Mouse (Mus musculus) neural tube, embryonic 12.5 days (tissue): Measurements from ENCODE around the gene Otulin. TPM values are rescaled to one million over a fixed set of nuclear protein-coding genes. Genes with fewer than 3 reads are reported as not detected.
A peak's percentile ranks its signal among the peaks of the same experiment; 100 is the strongest.

Experiments used
- ATAC-seq: fragments of 200-750 bp; cut with Nextera tagmentation; 2 replicates; pipeline ENCODE4 v1.8.0; 2017; ENCODE audit warnings: low read depth, mild to moderate bottlenecking, moderate TSS enrichment, moderate library complexity; ENCODE audit not compliant: low FRiP score
- H3K27ac ChIP-seq: fragments of 300-500 bp; sonication (generic); 2 replicates; pipeline ENCODE4 v1.5.1; 2016
- H3K27me3 ChIP-seq: fragments of 300-500 bp; sonication (generic); replicated peaks from 2 replicates; pipeline ENCODE4 v1.6.1; 2016; ENCODE audit warnings: mild to moderate bottlenecking
- H3K36me3 ChIP-seq: fragments of 300-500 bp; sonication (generic); 2 replicates; pipeline ENCODE4 v1.6.1; 2016; ENCODE audit warnings: mild to moderate bottlenecking
- H3K4me1 ChIP-seq: fragments of 300-500 bp; sonication (generic); 2 replicates; pipeline ENCODE4 v1.6.1; 2016
- H3K4me2 ChIP-seq: fragments of 300-500 bp; sonication (generic); replicated peaks from 2 replicates; pipeline ENCODE4 v1.6.1; 2016; ENCODE audit warnings: mild to moderate bottlenecking
- H3K4me3 ChIP-seq: fragments of 300-500 bp; sonication (generic); 2 replicates; pipeline ENCODE4 v1.5.1; 2016
- H3K9ac ChIP-seq: fragments of 300-500 bp; sonication (generic); 2 replicates; pipeline ENCODE4 v1.6.1; 2016; ENCODE audit warnings: mild to moderate bottlenecking
- H3K9me3 ChIP-seq: fragments of 300-500 bp; sonication (generic); 2 replicates; pipeline ENCODE4 v1.6.1; 2016; ENCODE audit warnings: mild to moderate bottlenecking
- WGBS: fragments of 180-500 bp; shearing (Covaris S2); methylation state at CpG from one replicate; pipeline ENCODE4 v1.1.7; 2016; 5-methylcytosine and 5-hydroxymethylcytosine counted together
- polyA plus RNA-seq: library from polyadenylated mRNA; unstranded; fragments of >200 nt; fragmentation: Nextera tagmentation; extraction: Ambion mirVana; gene quantifications from 2 replicates; pipeline ENCODE4 v1.2.1, GENCODE M21; 2016

The Otulin gene
- polyA plus RNA-seq, 1 experiment from 2014 or later: 32.8 TPM

- 89% methylated on average over 8 of the region's 8 CpGs for WGBS
- Histone ChIP-seq H3K36me3 (peaks cover 17% of the 10 kb centered on the region), H3K27ac (no peak overlapping the region), H3K4me2 (no peak overlapping the region), H3K4me1 (no peaks in the 10 kb centered on the region), H3K9me3 (no peaks in the 10 kb centered on the region), H3K4me3 (no peak overlapping the region), H3K9ac (no peak overlapping the region), H3K27me3 (no peaks in the 10 kb centered on the region)
- no peak for ATAC-seq
These were observed 55.3 kb downstream of the Otulin start for GRCm38 (mm10) chr15:27574992-27575781.

GRCm38 (mm10) chr15:27571179-27571578, 59.3 kb downstream of the Otulin start:
- no peak overlapping the region for H3K27ac ChIP-seq
- H3K36me3 ChIP-seq: peaks cover 35% of the 10 kb centered on the region
- H3K4me3 ChIP-seq: no peak overlapping the region
- no peak for ATAC-seq
- no peak overlapping the region for H3K9ac ChIP-seq
- no peaks in the 10 kb centered on the region for H3K9me3 ChIP-seq
- 78% methylated on average over 8 of the region's 8 CpGs for WGBS
- no peaks in the 10 kb centered on the region for H3K27me3 ChIP-seq
- H3K4me1 ChIP-seq: no peaks in the 10 kb centered on the region
- no peak overlapping the region for H3K4me2 ChIP-seq

GRCm38 (mm10) chr15:27570385-27570784, 60.1 kb downstream of the Otulin start:
- Histone ChIP-seq H3K4me2 (no peak overlapping the region), H3K4me3 (no peak overlapping the region), H3K36me3 (peaks cover 43% of the 10 kb centered on the region), H3K4me1 (no peaks in the 10 kb centered on the region), H3K27ac (no peak overlapping the region), H3K9me3 (no peaks in the 10 kb centered on the region), H3K9ac (no peak overlapping the region), H3K27me3 (no peaks in the 10 kb centered on the region)
- ATAC-seq: no peak
- WGBS: 92% methylated on average over 4 of the region's 4 CpGs

- Histone ChIP-seq H3K9me3 (no peaks in the 10 kb centered on the region), H3K4me1 (no peaks in the 10 kb centered on the region), H3K9ac (no peak overlapping the region), H3K27me3 (no peaks in the 10 kb centered on the region), H3K36me3 (peaks cover 45% of the 10 kb centered on the region), H3K4me3 (no peak overlapping the region), H3K4me2 (no peak overlapping the region), H3K27ac (no peak overlapping the region)
- WGBS: 72% methylated on average over 2 of the region's 2 CpGs
- no peak for ATAC-seq
These were observed 60.6 kb downstream of the Otulin start for GRCm38 (mm10) chr15:27569924-27570323.

GRCm38 (mm10) chr15:27568371-27568770, 62.1 kb downstream of the Otulin start:
- no peak overlapping the region for H3K27ac ChIP-seq
- H3K4me1 ChIP-seq: no peaks in the 10 kb centered on the region
- H3K4me2 ChIP-seq: no peak overlapping the region
- H3K4me3 ChIP-seq: no peak overlapping the region
- WGBS: 82% methylated on average over 6 of the region's 6 CpGs
- ATAC-seq: no peak
- peaks cover 49% of the 10 kb centered on the region for H3K36me3 ChIP-seq
- H3K27me3 ChIP-seq: no peaks in the 10 kb centered on the region
- no peak overlapping the region for H3K9ac ChIP-seq
- no peaks in the 10 kb centered on the region for H3K9me3 ChIP-seq

- whole genome bisulfite sequencing: 95% methylated on average over 16 of the region's 16 CpGs
- Histone ChIP-seq H3K27me3 (no peaks in the 10 kb centered on the region), H3K27ac (no peak overlapping the region), H3K4me3 (no peak overlapping the region), H3K4me1 (no peaks in the 10 kb centered on the region), H3K9ac (no peak overlapping the region), H3K36me3 (peaks cover 41% of the 10 kb centered on the region), H3K9me3 (no peaks in the 10 kb centered on the region), H3K4me2 (no peak overlapping the region)
- no peak for ATAC-seq
These were observed 63.1 kb downstream of the Otulin start for GRCm38 (mm10) chr15:27567356-27567755.

- no peaks in the 10 kb centered on the region for H3K9me3 ChIP-seq
- WGBS: 90% methylated on average over 10 of the region's 10 CpGs
- H3K36me3 ChIP-seq: peaks cover 32% of the 10 kb centered on the region
- H3K4me3 ChIP-seq: no peak overlapping the region
- no peak overlapping the region for H3K27ac ChIP-seq
- H3K4me2 ChIP-seq: no peak overlapping the region
- H3K9ac ChIP-seq: no peak overlapping the region
- H3K27me3 ChIP-seq: no peaks in the 10 kb centered on the region
- no peaks in the 10 kb centered on the region for H3K4me1 ChIP-seq
- no peak for ATAC-seq
These were observed 64.8 kb downstream of the Otulin start for GRCm38 (mm10) chr15:27565626-27566185.

- no peaks in the 10 kb centered on the region for H3K27me3 ChIP-seq
- no peaks in the 10 kb centered on the region for H3K9me3 ChIP-seq
- no peak overlapping the region for H3K4me2 ChIP-seq
- peaks cover 31% of the 10 kb centered on the region for H3K36me3 ChIP-seq
- 92% methylated on average over 14 of the region's 14 CpGs for WGBS
- H3K9ac ChIP-seq: no peak overlapping the region
- no peak for ATAC-seq
- no peak overlapping the region for H3K27ac ChIP-seq
- H3K4me1 ChIP-seq: no peaks in the 10 kb centered on the region
- H3K4me3 ChIP-seq: no peak overlapping the region
These were observed 66.1 kb downstream of the Otulin start for GRCm38 (mm10) chr15:27564106-27565100.

GRCm38 (mm10) chr15:27560315-27560714, 70.2 kb downstream of the Otulin start:
- Histone ChIP-seq H3K4me1 (0 out of 2 replicates have a peak, but pooled peaks cover 4% of the 10 kb centered on the region), H3K36me3 (peaks cover 13% of the 10 kb centered on the region), H3K27ac (no peak overlapping the region), H3K9me3 (no peaks in the 10 kb centered on the region), H3K27me3 (no peaks in the 10 kb centered on the region), H3K4me3 (no peak overlapping the region), H3K9ac (no peak overlapping the region), H3K4me2 (no peak overlapping the region)
- ATAC-seq: no peak
- 92% methylated on average over 11 of the region's 11 CpGs for WGBS

GRCm38 (mm10) chr15:27558456-27559147, 71.9 kb downstream of the Otulin start:
- Histone ChIP-seq H3K27ac (no peak overlapping the region), H3K36me3 (peaks cover 8% of the 10 kb centered on the region), H3K4me2 (no peak overlapping the region), H3K9ac (no peak overlapping the region), H3K9me3 (no peaks in the 10 kb centered on the region), H3K4me3 (no peak overlapping the region), H3K27me3 (no peaks in the 10 kb centered on the region), H3K4me1 (0 out of 2 replicates have a peak, but pooled peaks cover 4% of the 10 kb centered on the region)
- WGBS: 72% methylated on average over 16 of the region's 16 CpGs
- peak; percentile 63; the same call in 1 of the 2 replicates for ATAC-seq

GRCm38 (mm10) chr15:27553554-27553953, 76.9 kb downstream of the Otulin start:
- Histone ChIP-seq H3K4me2 (no peak overlapping the region), H3K27me3 (no peaks in the 10 kb centered on the region), H3K9ac (no peak overlapping the region), H3K9me3 (no peaks in the 10 kb centered on the region), H3K27ac (no peak overlapping the region), H3K4me1 (peaks cover 12% of the 10 kb centered on the region; the same call in 1 of the 2 replicates), H3K36me3 (peaks cover 8% of the 10 kb centered on the region), H3K4me3 (no peak overlapping the region)
- ATAC-seq: no peak
- WGBS: 90% methylated on average over 5 of the region's 5 CpGs
